Mouse (Mus musculus) C2C12 (cell line): ENCODE measurements at regions not wholly inside any gene's neighbourhood (a gene's known extent, or its start where the extent isn't known, plus 50 kb on each side); places are given as distances from the start of the nearest gene placed in this dataset.

Source experiments
- H3K27me3 ChIP-seq: one replicate; pipeline ENCODE4 v1.6.1; 2011; ENCODE audit not compliant: control insufficient read depth, insufficient read depth, insufficient read length
- H3K36me3 ChIP-seq: one replicate; pipeline ENCODE4 v1.6.1; 2011; ENCODE audit not compliant: control insufficient read depth, insufficient read depth
- H3K4me3 ChIP-seq: one replicate; pipeline ENCODE4 v1.5.1; 2011; ENCODE audit warnings: mild to moderate bottlenecking, control low read depth; ENCODE audit not compliant: poor library complexity, insufficient read depth, severe bottlenecking
- H3K79me2 ChIP-seq: one replicate; pipeline ENCODE4 v1.6.1; 2011; ENCODE audit not compliant: control insufficient read depth, insufficient read depth
- H3K79me3 ChIP-seq: one replicate; pipeline ENCODE4 v1.6.1; 2011; ENCODE audit warnings: low read depth, control low read depth
- H3ac ChIP-seq: one replicate; pipeline ENCODE3; 2011; ENCODE audit warnings: low read depth; ENCODE audit not compliant: control insufficient read depth, insufficient read length
- CEBPB ChIP-seq: IDR thresholded peaks from one replicate; pipeline ENCODE4 v1.6.1; 2011; ENCODE audit warnings: low read depth, mild to moderate bottlenecking, control low read depth, moderate library complexity
- CTCF ChIP-seq: IDR thresholded peaks from one replicate; pipeline ENCODE4 v1.5.1; 2011; ENCODE audit not compliant: control insufficient read depth, insufficient read depth, insufficient read length
- FOSL1 ChIP-seq: IDR thresholded peaks from one replicate; pipeline ENCODE4 v1.8.0; 2011; ENCODE audit warnings: mild to moderate bottlenecking, low read length; ENCODE audit not compliant: poor library complexity, insufficient read depth, severe bottlenecking
- MAX ChIP-seq: IDR thresholded peaks from one replicate; pipeline ENCODE4 v1.6.1; 2011; ENCODE audit warnings: mild to moderate bottlenecking, control low read depth
- MYOD1 ChIP-seq: IDR thresholded peaks from one replicate; pipeline ENCODE4 v1.6.1; 2011; ENCODE audit warnings: low read depth; ENCODE audit not compliant: control insufficient read depth, insufficient read length
- MYOG ChIP-seq: IDR thresholded peaks from one replicate; pipeline ENCODE4 v1.6.1; 2011; ENCODE audit not compliant: control insufficient read depth, insufficient read length; ENCODE audit errors: extremely low read depth
- USF1 ChIP-seq: IDR thresholded peaks from one replicate; pipeline ENCODE4 v1.6.1; 2011; ENCODE audit warnings: low read depth, mild to moderate bottlenecking, control low read depth, moderate library complexity

DNA sequence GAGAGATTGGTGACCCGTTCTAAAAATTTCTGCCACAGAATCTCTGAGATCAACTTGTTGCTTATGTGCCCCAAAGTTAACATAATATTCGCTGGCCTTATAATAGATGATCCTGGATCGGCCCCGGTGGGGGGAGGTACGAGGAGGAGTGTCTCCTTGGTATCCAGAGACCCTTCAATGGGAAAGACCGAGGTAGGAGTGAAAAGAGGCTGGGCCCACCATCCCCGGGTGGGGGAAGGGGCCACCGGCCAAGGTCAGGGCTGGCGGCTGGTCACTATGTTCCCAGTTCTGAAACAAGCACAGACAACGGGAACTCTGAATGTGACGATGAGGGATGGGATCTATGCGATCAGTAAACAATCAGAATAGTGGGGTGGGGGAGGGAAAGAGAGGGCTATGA is 257.2 kb upstream of the Dio3 start:
- H3K79me2 ChIP-seq, result no peaks in the 10 kb centered on the region
- H3K36me3 ChIP-seq, result no peaks in the 10 kb centered on the region
- H3K79me3 ChIP-seq, result no peaks in the 10 kb centered on the region
- TF ChIP-seq CEBPB (no peak), FOSL1 (no peak), MAX (no peak), USF1 (no peak), CTCF (no peak), MYOD1 (no peak), MYOG (no peak)
- no peak overlapping the region for H3K4me3 ChIP-seq
- peaks cover 8% of the 10 kb centered on the region for H3K27me3 ChIP-seq
- H3ac ChIP-seq, result no peak overlapping the region

DNA sequence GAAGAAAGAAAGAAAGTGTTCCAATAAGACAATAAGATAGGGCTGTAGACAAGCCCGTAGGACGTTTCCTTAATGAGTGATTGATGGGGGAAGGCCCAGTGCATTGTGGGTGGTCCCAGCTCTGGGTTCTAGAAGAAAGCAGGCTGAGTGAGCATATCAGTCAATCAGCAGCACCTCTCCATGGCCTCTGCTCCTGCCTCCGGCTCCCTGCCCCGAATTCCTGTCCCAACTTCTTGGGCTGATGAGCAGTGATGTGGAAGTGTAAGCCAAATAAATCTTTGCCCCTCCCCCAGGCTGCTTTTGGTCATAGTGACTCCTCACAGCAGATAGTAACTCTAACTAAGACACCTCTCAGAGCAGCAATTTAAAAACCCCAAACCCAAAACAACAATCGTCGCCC is 256.2 kb upstream of the Dio3 start:
- Histone ChIP-seq H3K27me3 (peaks cover 8% of the 10 kb centered on the region), H3ac (no peak overlapping the region), H3K79me3 (no peaks in the 10 kb centered on the region), H3K36me3 (no peaks in the 10 kb centered on the region), H3K4me3 (no peak overlapping the region), H3K79me2 (no peaks in the 10 kb centered on the region)
- TF ChIP-seq CTCF (no peak), MYOD1 (no peak), CEBPB (no peak), MYOG (no peak), USF1 (no peak), FOSL1 (no peak), MAX (no peak)

DNA sequence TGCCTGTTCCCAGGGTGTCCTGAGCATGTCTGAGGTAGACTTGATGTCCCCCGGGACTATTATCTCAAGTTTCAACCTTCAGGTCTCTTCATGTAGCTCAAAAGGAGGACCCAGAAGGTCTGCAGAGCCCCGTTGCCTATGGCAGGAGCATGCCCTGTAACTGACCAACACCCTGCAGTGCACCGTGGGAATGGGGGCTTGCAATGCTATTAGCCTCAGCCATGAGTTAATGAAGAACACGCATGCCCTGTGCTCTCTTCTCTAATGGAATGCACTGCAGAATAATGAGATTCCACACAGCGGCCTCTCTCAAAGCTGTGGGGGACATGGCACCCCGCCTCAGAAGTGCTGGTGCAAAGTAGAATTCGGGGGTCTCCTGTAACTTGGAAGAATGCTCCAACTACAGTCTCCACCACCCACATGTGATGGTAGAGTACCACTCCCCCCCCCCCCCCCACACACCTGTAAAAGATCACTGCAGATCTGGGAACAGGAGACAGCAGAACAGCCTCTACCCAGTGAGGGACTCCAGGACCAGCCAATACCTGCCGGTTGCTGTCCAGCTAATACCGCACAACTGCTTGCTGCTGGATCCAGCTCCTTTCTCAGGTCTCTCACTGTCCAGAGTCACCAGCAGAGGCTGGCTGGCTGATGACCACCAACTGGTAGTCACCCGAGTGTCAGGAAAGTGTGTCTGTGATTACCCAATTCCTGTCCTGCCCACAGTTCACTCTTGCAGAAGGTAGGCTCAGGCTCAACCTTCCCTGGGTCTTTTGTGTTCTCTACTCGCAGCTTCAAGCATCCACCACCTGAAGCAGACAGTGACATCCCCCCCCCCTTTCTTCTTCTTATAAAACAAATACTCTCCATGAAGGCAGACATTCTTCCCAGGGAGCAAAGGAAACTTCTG is 255.4 kb upstream of the Dio3 start:
- Histone ChIP-seq H3K4me3 (no peak overlapping the region), H3ac (no peak overlapping the region)
- TF ChIP-seq FOSL1 (no peak), USF1 (no peak), MAX (no peak), MYOG (no peak), CTCF (no peak), MYOD1 (no peak)

DNA sequence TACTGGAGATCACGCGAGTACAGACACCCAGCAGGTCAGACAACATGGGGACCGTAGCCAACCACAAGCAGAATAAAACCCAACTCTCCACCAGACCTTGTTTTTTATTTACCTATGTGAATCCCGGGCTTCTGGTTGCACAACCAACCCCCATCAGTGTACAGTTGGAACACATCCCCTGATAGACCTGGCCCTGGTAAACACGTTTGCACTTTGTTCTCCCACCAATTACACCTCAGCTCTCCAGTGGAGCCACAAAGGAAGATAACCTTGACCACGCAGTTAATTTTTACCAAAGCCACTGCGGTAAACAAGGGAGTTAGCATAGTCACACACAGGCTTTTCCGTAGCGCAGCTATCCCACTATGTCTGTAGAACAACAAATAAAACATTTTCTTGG is 254.6 kb upstream of the Dio3 start:
- peaks cover 12% of the 10 kb centered on the region for H3K27me3 ChIP-seq
- TF ChIP-seq MYOD1 (no peak), MAX (no peak), MYOG (no peak), USF1 (no peak), CEBPB (no peak), FOSL1 (no peak), CTCF (no peak)

More for the DNA sequence above, 255.4 kb upstream of the Dio3 start:
- Histone ChIP-seq H3K36me3 (no peaks in the 10 kb centered on the region), H3K79me2 (no peaks in the 10 kb centered on the region), H3K79me3 (no peaks in the 10 kb centered on the region), H3K27me3 (peaks cover 8% of the 10 kb centered on the region)

DNA sequence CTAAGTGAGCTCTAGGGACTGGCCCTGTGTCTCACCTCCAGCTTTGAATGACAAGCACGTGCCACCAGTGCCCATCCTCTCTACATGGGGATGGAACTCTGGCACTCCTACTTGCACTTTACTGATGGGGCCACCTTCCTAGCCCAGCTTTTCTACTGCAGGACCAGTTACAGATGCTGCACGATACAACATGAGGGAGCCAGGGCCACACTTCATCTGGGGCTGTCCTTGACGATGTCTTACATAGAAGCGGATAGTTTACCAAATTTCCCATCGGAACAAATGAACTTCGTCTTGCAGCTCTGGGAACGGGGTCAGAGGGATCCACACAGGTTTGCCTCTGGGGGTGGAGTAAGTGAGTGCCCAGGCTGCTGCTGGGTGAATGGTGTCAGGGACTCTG is 253.7 kb upstream of the Dio3 start:
- H3K4me3 ChIP-seq, result no peak overlapping the region
- no peaks in the 10 kb centered on the region for H3K36me3 ChIP-seq
- no peaks in the 10 kb centered on the region for H3K79me3 ChIP-seq
- peaks cover 12% of the 10 kb centered on the region for H3K27me3 ChIP-seq
- TF ChIP-seq FOSL1 (no peak), CEBPB (no peak), CTCF (no peak)
- no peaks in the 10 kb centered on the region for H3K79me2 ChIP-seq
- H3ac ChIP-seq, result no peak overlapping the region

More for the DNA sequence above, 254.6 kb upstream of the Dio3 start:
- no peak overlapping the region for H3ac ChIP-seq
- no peaks in the 10 kb centered on the region for H3K79me2 ChIP-seq
- H3K4me3 ChIP-seq, result no peak overlapping the region
- H3K36me3 ChIP-seq, result no peaks in the 10 kb centered on the region
- H3K79me3 ChIP-seq, result no peaks in the 10 kb centered on the region
